Mouse (Mus musculus): Measurements from ENCODE around the gene Nos1ap. TPM values are rescaled to one million over a fixed set of nuclear protein-coding genes. Genes with fewer than 3 reads are reported as not detected.

The Nos1ap gene
- polyA plus RNA-seq, 1 experiment from 2014 or later: 8.0 TPM

DNA sequence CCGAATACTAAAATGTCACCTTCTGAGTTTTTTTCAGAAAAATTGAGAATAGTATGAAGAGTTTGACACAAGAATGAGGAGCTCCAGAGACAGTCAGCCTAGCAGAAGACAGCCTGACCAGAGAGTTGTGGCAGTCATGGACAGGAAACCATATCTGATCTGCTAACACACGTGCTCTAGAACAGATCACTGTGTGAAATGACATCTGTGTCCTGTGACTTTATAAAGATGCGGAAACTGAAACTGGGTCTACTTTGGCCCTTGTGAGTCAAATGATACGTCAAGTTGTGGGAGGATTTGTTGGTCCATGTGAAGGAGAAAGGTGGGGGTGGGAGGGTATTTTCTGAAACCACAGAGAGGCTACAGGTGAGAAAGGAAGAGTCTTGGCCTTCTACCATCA, 319.0 kb downstream of the Nos1ap start:
- ATAC-seq (no peak), DNase-seq (ENCODE audit: low spot score) (no peak)
- no peak overlapping the region for H3K4me2 ChIP-seq (replicated peaks; ENCODE audit: low read depth, low read length)
- H3K27me3 ChIP-seq (replicated peaks; ENCODE audit: insufficient read depth, low read length): no peaks in the 10 kb centered on the region
- no peak overlapping the region for H3K9ac ChIP-seq (replicated peaks; ENCODE audit: low read depth)
- TF ChIP-seq CTCF (IDR thresholded peaks at IDR 0.05): no peak
- no peak for TF ChIP-seq EP300 (IDR thresholded peaks at IDR 0.05)
- H3K9me3 ChIP-seq (ENCODE audit: low read length): 0 out of 2 replicates have a peak, but pooled peaks cover 3% of the 10 kb centered on the region
- H3K4me3 ChIP-seq (ENCODE audit: low read depth, low read length): no peak overlapping the region
- H3K4me1 ChIP-seq (ENCODE audit: insufficient read depth, low read depth, low read length): no peaks in the 10 kb centered on the region
- H3K27ac ChIP-seq (ENCODE audit: low read length): no peak overlapping the region
- WGBS: 71% methylated on average over 4 of the region's 4 CpGs
- H3K36me3 ChIP-seq (ENCODE audit: insufficient read depth, low read length): no peaks in the 10 kb centered on the region

DNA sequence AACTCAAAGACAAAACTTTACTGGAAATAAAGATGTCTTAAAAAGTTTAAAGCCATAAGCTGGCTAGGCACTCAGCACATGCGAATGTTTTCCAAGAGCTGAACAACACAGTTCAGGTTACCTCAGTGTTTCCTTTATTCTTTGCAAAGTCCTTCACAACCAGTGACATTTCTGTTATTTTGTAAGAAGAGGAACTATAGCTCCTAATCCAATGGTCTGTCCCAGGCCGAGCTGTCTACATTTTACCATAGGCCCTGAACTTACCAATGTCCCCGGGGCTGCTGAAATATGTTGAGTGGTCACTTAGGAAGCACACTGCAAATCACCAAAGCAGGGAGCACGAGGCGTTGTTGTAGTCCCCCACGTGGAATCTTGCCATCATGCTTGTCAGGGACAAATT, 319.4 kb downstream of the Nos1ap start:
- Histone ChIP-seq H3K36me3 (ENCODE audit: insufficient read depth, low read length) (no peaks in the 10 kb centered on the region), H3K4me1 (ENCODE audit: insufficient read depth, low read depth, low read length) (no peaks in the 10 kb centered on the region), H3K9ac (replicated peaks; ENCODE audit: low read depth) (no peak overlapping the region), H3K27ac (ENCODE audit: low read length) (no peak overlapping the region), H3K4me3 (ENCODE audit: low read depth, low read length) (no peak overlapping the region), H3K27me3 (replicated peaks; ENCODE audit: insufficient read depth, low read length) (no peaks in the 10 kb centered on the region), H3K9me3 (ENCODE audit: low read length) (0 out of 2 replicates have a peak, but pooled peaks cover 3% of the 10 kb centered on the region), H3K4me2 (replicated peaks; ENCODE audit: low read depth, low read length) (no peak overlapping the region)
- ATAC-seq (no peak), DNase-seq (ENCODE audit: low spot score) (no peak)
- 70% methylated on average over 6 of the region's 6 CpGs for WGBS
- TF ChIP-seq EP300 (IDR thresholded peaks at IDR 0.05): no peak
- TF ChIP-seq CTCF (IDR thresholded peaks at IDR 0.05): no peak

GRCm38 (mm10) chr1:170255560-170255910, 334.1 kb downstream of the Nos1ap start:
- 7% methylated on average over 32 of the region's 32 CpGs for WGBS
- TF ChIP-seq EP300 (IDR thresholded peaks at IDR 0.05) (no peak), CTCF (IDR thresholded peaks at IDR 0.05) (no peak)
- no peaks in the 10 kb centered on the region for H3K9me3 ChIP-seq (ENCODE audit: low read length)
- H3K27me3 ChIP-seq (replicated peaks; ENCODE audit: insufficient read depth, low read length): no peaks in the 10 kb centered on the region
- ATAC-seq (peak; percentile 100), DNase-seq (ENCODE audit: low spot score) (peak; percentile 94)
- H3K9ac ChIP-seq (replicated peaks; ENCODE audit: low read depth): peak overlapping the region; percentile 41; the same call in 1 of the 2 replicates
- H3K4me3 ChIP-seq (ENCODE audit: low read depth, low read length): peak overlapping the region; percentile 59
- no peaks in the 10 kb centered on the region for H3K4me1 ChIP-seq (ENCODE audit: insufficient read depth, low read depth, low read length)
- peak overlapping the region; percentile 56 for H3K4me2 ChIP-seq (replicated peaks; ENCODE audit: low read depth, low read length)
- no peaks in the 10 kb centered on the region for H3K36me3 ChIP-seq (ENCODE audit: insufficient read depth, low read length)
- 0 out of 2 replicates have a peak overlapping the region, but pooled peaks have one; percentile 35 for H3K27ac ChIP-seq (ENCODE audit: low read length)

DNA sequence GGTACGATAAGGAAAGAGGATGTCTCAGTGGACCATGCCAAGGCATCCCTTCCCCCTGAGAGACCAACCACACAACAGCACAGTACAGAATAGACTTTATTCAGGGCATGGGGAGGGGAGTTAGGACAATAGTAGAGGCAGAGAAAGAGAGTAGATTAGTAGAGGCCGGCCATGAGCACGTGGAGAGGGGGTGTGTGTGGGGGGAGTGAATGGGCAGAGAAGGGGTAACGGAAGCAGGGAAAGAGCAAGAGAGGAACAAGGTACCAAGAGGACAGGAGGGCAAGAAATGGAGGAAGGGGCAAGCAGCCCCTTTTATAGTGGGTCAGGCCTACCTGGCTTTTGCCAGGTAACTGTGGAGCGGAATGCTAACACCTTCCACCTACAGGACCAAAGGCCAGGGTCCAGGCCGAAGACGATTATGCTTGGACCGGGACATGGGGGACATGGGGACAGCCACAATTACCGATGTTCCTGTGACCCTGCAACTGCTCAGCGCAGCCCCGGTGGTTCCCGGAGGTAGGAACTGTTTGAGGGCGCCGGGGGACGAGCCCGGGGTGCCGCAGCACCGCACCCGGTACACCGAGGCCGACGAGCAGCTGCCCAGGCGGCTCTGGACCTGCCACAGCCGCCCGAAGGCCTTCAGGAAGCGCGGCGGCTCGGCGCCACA, 334.6 kb downstream of the Nos1ap start:
- H3K4me1 ChIP-seq (ENCODE audit: insufficient read depth, low read depth, low read length): no peaks in the 10 kb centered on the region
- DNase-seq (ENCODE audit: low spot score) (no peak), ATAC-seq (peak; percentile 83)
- TF ChIP-seq EP300 (IDR thresholded peaks at IDR 0.05): no peak
- TF ChIP-seq CTCF (IDR thresholded peaks at IDR 0.05): no peak
- no peaks in the 10 kb centered on the region for H3K9me3 ChIP-seq (ENCODE audit: low read length)
- H3K4me2 ChIP-seq (replicated peaks; ENCODE audit: low read depth, low read length): peak overlapping the region; percentile 56
- WGBS: 25% methylated on average over 29 of the region's 30 CpGs
- H3K9ac ChIP-seq (replicated peaks; ENCODE audit: low read depth): peak overlapping the region; percentile 41; the same call in 1 of the 2 replicates
- no peaks in the 10 kb centered on the region for H3K27me3 ChIP-seq (replicated peaks; ENCODE audit: insufficient read depth, low read length)
- peak overlapping the region; percentile 59 for H3K4me3 ChIP-seq (ENCODE audit: low read depth, low read length)
- H3K36me3 ChIP-seq (ENCODE audit: insufficient read depth, low read length): no peaks in the 10 kb centered on the region
- 0 out of 2 replicates have a peak overlapping the region, but pooled peaks have one; percentile 35 for H3K27ac ChIP-seq (ENCODE audit: low read length)

Other genes with a start within 250 kb of the Nos1ap start
- 23.3 and 26.0 TPM in 2 replicates for gene Olfml2b, start 54.7 kb upstream of the Nos1ap start, polyA plus RNA-seq (2015; fragmentation: Nextera tagmentation; extraction: Ambion mirVana)

Measured in lung, postnatal 0 days (tissue).